Mouse (Mus musculus): ENCODE results near the gene Ttll9.

Gene Ttll9

GRCm38 (mm10) chr2:153014758-153015593 lies 52.7 kb downstream of the Ttll9 start, which contains the start of gene Pdrg1:
TSS of gene Pdrg1 (minus strand) at chr2:153015427.
- DNase-seq = peak; percentile 96

DNA sequence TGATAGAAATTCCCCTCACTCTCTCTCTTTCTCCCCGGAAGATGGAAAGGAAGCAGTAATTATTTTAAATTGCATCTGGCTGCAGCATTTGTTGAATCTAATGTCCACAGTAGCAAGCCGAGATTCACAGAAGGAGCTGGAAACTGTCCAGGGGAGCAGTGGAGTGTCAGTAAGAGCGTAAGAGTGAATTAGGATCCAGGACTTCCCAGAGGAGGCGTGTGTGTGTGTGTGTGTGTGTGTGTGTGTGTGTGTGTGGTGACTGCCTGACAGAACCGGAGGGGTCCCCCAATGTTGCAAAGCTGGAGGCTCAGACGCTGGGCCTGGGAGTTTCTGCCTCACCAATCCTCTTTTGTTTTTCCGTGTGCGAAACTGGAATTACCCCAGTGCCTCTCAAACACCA lies 53.5 kb downstream of the Ttll9 start:
- DNase-seq = no peak

- no peak for DNase-seq
Measured at GRCm38 (mm10) chr2:153016786-153017185, 54.5 kb downstream of the Ttll9 start.

DNA sequence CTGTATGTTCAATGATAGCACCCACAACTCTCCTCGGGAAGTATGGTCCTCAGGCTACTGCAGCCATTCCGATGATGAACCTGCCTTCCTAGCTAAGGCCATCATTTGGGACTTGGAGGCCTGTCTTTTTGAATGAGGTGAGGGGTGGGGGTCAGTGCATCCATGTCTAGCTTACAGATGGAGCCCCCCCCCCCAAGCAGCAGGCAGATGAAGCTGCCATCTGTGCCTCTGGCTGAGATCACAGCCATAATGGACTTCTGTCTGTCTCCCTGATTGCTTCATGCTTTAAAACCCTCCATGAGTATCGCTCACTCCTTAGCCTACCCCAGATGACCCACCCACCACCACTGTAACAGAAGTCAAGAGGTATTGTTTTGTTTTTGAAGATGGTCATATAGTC lies 57.1 kb downstream of the Ttll9 start:
- DNase-seq = no peak

DNA sequence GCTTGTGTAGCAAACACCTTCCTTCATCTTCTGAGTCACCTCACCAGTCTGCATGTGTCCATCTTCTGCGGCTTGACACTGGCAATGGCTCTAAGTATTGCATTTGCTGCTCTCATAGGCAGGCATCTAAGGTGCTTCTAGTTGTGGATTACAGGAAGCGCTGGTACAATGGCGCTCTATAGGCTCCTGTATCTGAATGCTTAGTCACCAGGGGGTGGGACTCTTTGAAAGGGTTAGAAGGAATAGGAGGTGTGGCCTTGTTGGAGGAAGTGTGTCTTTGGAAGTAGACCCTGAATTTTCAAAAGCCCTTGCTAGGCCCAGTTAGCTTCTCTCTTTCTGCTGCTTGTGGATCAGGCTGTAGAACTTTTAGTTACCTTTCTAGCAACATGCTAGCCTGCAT lies 58.9 kb downstream of the Ttll9 start:
- DNase-seq = no peak

DNA sequence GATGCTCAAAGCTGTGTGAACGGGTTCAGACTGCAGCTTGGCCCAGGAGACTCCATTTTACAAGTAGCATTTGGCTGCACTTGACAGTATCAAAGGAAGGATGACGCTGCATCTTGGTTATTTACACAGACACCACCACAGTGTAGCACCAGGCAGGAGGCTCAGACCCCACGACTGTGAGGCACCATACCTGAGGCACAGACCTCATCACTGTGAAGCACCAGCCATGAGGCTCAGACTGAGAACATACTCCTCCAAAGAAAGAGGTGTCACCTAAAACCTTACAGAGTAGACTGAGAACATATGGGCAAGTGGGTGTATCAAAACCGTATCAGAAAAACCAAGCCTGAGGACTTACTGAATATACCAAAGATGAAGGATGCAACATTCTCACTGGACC lies 60.6 kb downstream of the Ttll9 start:
- no peak for DNase-seq

- no peak for DNase-seq
Measured at GRCm38 (mm10) chr2:153026052-153026451, 63.8 kb downstream of the Ttll9 start.

DNA sequence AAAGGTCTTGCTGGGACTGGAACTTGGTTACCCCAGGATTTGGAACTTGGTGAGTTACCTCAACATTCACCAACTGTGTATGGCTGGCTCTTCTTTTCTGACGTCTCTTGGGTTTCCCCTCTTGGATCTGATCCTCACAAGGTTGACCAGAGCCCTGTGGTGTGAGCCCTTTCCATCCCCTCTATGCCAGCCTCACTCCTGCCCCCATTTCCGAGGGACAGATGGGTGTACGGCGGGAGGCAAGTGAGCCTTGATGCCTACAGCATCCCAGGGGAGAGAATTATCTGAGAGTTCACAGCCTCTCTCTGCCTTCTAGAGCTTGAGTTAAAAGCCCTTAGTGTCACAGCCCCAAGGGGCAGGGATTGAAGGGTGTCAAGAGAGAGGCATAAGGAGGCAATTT lies 65.2 kb downstream of the Ttll9 start:
- no peak for DNase-seq

- DNase-seq = no peak
Measured at GRCm38 (mm10) chr2:153030422-153030821, 68.1 kb downstream of the Ttll9 start.

GRCm38 (mm10) chr2:153031126-153032082 lies 69.1 kb downstream of the Ttll9 start, which contains the start of gene Xkr7:
TSS of gene Xkr7 (plus strand) at chr2:153031852.
- DNase-seq = no peak

- DNase-seq = peak; percentile 56
Measured at GRCm38 (mm10) chr2:153032083-153032842, 70.0 kb downstream of the Ttll9 start.

GRCm38 (mm10) chr2:153032973-153033372 lies 70.7 kb downstream of the Ttll9 start:
- DNase-seq = no peak

DNA sequence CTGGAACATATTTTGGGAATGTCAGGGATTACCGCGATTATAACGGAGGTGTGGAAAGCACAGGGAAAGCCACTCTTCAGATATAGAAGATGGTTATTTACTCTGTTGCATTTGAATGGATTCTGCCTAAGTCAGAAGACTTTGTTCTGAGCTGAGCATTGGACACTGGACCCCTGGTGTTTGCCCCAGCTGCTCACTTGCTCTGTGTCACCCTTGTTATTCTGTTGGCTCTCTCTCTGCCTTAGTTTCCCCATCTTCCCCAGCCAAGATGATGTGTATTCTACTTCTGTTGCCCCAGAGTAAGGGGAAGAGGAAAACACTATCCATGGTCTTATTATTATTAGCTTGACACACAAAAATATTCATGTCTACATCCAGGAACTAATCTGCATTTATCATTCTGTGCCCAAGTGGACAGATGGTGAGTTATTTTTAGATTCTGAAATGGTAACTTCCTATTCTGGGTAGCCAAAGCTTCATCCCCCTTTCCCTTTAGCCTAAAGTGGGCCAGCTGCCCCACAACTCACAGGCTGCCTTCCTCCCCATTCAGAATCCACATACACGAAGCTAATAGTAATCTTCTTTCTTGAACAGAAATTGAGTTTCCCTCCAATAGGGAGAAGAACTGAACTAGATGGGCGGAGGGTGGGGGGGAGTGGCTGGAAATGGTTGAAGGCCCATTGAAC lies 71.4 kb downstream of the Ttll9 start:
- no peak for DNase-seq

DNA sequence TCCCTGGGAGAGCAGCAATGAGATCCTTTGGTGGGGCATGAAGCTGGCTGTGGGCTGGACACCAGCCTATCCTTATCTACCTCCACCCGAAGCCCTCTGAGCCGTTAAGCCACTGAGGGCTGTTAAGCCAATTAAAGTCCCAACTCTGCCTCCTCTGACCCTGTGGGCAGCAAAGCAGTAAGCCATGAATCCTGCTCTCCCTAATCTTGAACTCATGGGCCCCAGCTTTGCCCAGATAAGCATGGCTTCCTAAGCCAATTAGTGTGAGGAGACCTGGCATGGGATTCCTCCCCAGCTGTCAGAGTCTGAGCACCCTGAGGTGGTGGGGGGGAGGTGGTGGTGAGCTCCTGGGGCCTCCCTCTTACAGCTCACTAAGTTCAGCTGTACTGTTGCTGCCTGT lies 74.4 kb downstream of the Ttll9 start:
- DNase-seq = no peak

DNA sequence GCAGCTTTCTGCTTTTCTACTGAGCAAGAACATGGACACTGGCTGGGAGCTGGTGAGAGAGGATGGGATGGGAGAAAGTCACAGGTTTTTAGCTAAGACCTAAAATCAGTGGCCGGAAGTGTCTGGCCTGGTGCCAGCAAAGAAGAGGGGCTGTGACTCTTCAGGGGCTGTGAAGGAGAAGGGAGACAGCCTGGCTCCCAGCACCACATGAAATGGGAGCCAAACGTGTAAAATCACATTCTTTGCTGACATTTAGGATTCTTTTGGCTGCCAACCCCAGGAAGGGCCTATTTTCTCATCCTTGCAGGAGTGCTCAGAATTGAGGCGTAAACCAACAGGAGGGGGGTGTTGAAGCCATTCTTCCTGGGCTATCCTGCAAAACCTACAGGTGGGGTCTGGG lies 81.6 kb downstream of the Ttll9 start:
- no peak for DNase-seq

- DNase-seq = no peak
Measured at GRCm38 (mm10) chr2:153045884-153046299, 83.6 kb downstream of the Ttll9 start.

DNA sequence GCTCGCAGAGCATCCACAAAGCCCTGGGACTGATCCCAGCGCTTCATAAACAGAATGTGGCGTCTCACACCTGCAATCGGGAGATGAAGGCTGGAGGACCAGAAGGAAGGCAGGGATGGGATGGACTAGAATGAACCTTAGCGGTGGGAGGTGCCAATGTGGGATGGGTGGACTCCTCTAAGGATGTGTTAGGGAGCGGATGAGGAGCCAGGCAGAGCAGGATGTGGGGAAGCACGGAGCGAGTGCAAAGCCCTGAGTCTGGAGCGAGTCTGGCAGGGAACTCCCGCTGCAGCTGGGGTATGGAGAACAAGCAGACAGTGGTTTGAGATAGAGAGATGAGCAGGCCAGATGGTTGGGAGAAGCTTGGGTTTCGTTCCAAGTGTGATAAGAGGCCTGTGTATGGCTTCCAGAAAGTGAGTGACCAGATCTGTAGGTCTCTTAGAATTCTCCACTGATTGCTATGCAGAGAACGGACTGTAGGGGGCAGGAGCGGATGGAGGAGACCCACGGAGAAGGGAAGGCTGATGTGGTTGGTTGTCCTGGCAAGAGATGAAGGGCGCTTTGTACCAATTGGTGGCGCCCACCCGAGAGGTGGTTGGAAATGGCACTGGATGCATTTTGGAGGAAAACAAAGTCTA lies 85.7 kb downstream of the Ttll9 start:
- DNase-seq = peak; percentile 43

DNA sequence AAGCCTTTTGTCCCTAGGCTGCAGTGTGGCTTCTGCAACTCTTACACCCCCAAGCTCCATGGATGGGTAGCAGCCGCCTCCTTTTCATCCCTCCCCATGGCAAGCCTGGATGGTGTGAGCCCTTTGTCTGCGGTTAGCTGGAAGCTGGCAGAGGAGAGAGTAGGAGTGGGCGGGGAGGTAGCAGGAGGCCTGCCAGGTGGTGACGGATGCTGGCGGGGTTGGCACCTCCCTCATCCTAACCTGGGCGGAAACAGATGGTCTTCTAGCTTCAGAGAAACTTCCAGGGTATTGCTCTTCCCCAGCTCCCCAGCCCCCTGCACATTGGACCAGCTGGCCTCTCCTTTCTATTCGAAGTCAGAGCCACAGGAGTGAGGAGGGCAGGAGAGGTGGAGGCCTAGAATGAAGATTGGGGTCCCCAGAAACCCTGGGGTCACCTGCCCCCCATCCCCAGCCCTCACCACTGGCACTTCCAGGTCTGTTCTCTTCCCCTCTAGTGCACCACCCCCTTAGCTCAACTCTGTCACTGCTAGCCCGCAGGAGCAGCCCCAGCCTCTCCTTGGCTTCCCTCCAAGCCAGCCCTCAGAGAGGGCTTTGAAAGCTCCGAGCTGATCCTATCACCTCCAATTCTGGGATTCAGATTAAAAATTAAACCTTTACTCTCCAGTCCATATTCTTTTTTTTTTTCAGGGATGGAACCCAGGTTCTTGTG lies 87.2 kb downstream of the Ttll9 start:
- DNase-seq = no peak

- no peak for DNase-seq
Measured at GRCm38 (mm10) chr2:153049997-153050358, 87.7 kb downstream of the Ttll9 start.

DNA sequence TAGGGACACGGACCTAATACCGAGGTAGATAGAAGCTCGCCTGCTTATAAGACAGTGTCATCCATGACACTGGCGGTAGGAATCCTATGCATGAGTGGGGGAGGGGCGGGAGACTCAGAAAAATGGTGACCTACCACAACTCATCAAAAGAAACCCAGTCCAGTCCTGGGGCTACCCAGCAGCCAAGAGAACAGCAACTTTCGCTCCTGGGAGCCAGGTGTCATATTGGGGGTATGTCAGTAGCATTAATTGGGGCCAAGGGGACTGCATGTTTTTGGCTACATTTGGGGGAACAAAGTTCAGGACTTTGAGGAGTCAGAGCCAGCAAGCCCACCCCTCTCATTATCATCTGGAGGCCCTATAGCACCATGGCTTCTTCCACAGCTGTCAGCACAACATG lies 88.8 kb downstream of the Ttll9 start:
- DNase-seq = no peak

DNA sequence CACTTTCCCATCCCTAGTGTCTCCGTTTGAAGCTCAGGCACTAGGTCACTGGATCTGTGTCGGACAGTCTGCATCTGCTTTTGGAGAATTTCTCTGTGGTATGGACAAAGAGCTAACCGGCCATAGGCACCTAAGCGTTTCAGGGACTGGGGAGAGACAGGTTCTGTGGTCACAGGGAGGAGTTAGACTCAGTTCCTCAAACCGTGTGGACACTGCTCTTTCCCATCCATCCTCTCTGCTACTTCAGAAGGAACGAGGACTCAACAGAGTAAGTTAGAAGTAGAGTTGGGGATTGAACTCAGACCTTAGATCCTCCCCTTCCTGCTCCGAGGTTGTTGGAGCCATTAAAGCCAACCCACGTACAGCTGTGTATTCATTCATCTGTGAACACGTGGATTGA lies 89.3 kb downstream of the Ttll9 start:
- no peak for DNase-seq

Data from kidney, adult 9 months (tissue).